Mouse (Mus musculus): ENCODE data around the gene Shmt1. TPM values are rescaled to one million over a fixed set of nuclear protein-coding genes. Genes with fewer than 3 reads are reported as not detected.
"Not testable (repeated sequence)": the region's sequence is repeated elsewhere in the genome, so short reads cannot be mapped to it uniquely, and the experiment has no call there.

Gene Shmt1
- 26.4 and 30.4 TPM in 2 replicates for polyA plus RNA-seq (2012; rRNA removed)
- 33.8 and 35.9 TPM in 2 replicates for polyA plus RNA-seq (2014; fragmentation: Nextera tagmentation; extraction: Ambion mirVana)

DNA sequence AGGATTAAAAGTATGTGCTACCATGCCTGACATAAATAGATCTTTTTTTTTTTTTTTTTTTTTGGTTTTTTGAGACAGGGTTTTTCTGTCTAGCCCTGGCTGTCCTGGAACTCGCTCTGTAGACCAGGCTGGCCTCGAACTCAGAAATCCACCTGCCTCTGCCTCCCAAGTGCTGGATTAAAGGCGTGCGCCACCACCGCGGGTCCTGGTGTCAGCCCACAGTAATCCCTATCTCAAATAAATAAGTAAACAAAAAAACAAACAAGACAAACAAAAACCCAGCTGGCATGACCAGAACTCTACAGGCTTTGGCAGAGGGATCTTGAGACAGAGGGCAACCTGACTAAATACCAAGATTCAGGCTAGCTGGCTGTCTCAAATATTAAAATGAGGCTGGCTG, at the start of gene Shmt1:
Gene Shmt1 (minus strand): TSS at position 101 of the 400 bp plus-strand sequence.
- not testable (repeated sequence) for DNase-seq (ENCODE audit: low spot score); H3K27ac ChIP-seq (replicated peaks; ENCODE audit: low read depth, low read length); H3K9me3 ChIP-seq (ENCODE audit: control insufficient read depth, low read length); ATAC-seq (ENCODE audit: low FRiP score, low read depth); H3K36me3 ChIP-seq (ENCODE audit: control insufficient read depth, insufficient read depth, low read length); H3K27me3 ChIP-seq (ENCODE audit: control insufficient read depth, insufficient read depth, low read length)
- peak within 1 kb of the TSS; percentile 50 for H3K4me3 ChIP-seq (replicated peaks; ENCODE audit: low read length)
- H3K4me2 ChIP-seq (replicated peaks; ENCODE audit: low read depth, low read length, severe bottlenecking) = peak within 1 kb of the TSS; percentile 81
- 28% methylated on average over 6 of the region's 6 CpGs for WGBS
- peak within 1 kb of the TSS; percentile 50 for H3K9ac ChIP-seq (ENCODE audit: low read depth, low read length, severe bottlenecking)
- H3K4me1 ChIP-seq (ENCODE audit: control insufficient read depth, insufficient read depth, low read length) = peaks cover 15% of the 10 kb centered on the region; the same call in 1 of the 2 replicates

- no peak overlapping the region for H3K27ac ChIP-seq (replicated peaks; ENCODE audit: low read depth, low read length)
- no peak for ATAC-seq (ENCODE audit: low FRiP score, low read depth)
- no peak overlapping the region for H3K4me3 ChIP-seq (replicated peaks; ENCODE audit: low read length)
- no peak for TF ChIP-seq POLR2A (IDR thresholded peaks at IDR 0.05; ENCODE audit: borderline replicate concordance, extremely low read depth, insufficient read depth, insufficient read length)
- DNase-seq (ENCODE audit: low spot score) = no peak
- H3K36me3 ChIP-seq (ENCODE audit: control insufficient read depth, insufficient read depth, low read length) = peaks cover 79% of the 10 kb centered on the region
- WGBS = 70% methylated on average over 3 of the region's 3 CpGs
- no peaks in the 10 kb centered on the region for H3K9me3 ChIP-seq (ENCODE audit: control insufficient read depth, low read length)
- H3K9ac ChIP-seq (ENCODE audit: low read depth, low read length, severe bottlenecking) = no peak overlapping the region
- H3K4me1 ChIP-seq (ENCODE audit: control insufficient read depth, insufficient read depth, low read length) = no peaks in the 10 kb centered on the region
- no peak overlapping the region for H3K4me2 ChIP-seq (replicated peaks; ENCODE audit: low read depth, low read length, severe bottlenecking)
- H3K27me3 ChIP-seq (ENCODE audit: control insufficient read depth, insufficient read depth, low read length) = no peaks in the 10 kb centered on the region
Observed at GRCm38 (mm10) chr11:60856587-60856986, 45.1 kb upstream of the Shmt1 start.

- 85% methylated on average over 5 of the region's 5 CpGs for WGBS
- no peak overlapping the region for H3K9ac ChIP-seq (ENCODE audit: low read depth, low read length, severe bottlenecking)
- TF ChIP-seq POLR2A (IDR thresholded peaks at IDR 0.05; ENCODE audit: borderline replicate concordance, extremely low read depth, insufficient read depth, insufficient read length) = no peak
Observed at GRCm38 (mm10) chr11:60845415-60845814, 33.9 kb upstream of the Shmt1 start.

DNA sequence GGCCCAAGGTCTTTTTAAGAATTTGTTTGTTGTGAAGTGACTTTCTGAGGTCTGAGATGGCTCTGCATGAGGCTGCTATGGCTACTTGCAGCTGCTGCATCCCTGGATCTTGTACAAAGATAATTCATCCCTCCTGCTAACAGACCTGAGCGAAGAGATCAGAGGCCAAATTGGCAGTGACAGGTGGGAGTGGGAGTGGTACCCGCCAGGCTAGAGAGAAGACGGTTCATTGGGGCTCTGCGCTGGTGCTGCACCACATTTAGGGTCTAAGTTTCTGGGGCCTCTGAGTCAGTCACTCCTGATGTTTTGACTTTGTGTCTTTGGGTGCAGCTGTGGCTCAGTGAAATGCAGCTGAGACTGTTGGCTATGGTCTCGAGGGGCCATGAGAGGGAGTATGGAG, 31.9 kb upstream of the Shmt1 start:
- Histone ChIP-seq H3K27me3 (ENCODE audit: control insufficient read depth, insufficient read depth, low read length) (no peaks in the 10 kb centered on the region), H3K9ac (ENCODE audit: low read depth, low read length, severe bottlenecking) (no peak overlapping the region), H3K4me2 (replicated peaks; ENCODE audit: low read depth, low read length, severe bottlenecking) (no peak overlapping the region), H3K4me1 (ENCODE audit: control insufficient read depth, insufficient read depth, low read length) (no peaks in the 10 kb centered on the region), H3K9me3 (ENCODE audit: control insufficient read depth, low read length) (no peaks in the 10 kb centered on the region), H3K36me3 (ENCODE audit: control insufficient read depth, insufficient read depth, low read length) (peaks cover 20% of the 10 kb centered on the region), H3K4me3 (replicated peaks; ENCODE audit: low read length) (no peak overlapping the region), H3K27ac (replicated peaks; ENCODE audit: low read depth, low read length) (no peak overlapping the region)
- DNase-seq (ENCODE audit: low spot score) = no peak
- no peak for TF ChIP-seq POLR2A (IDR thresholded peaks at IDR 0.05; ENCODE audit: borderline replicate concordance, extremely low read depth, insufficient read depth, insufficient read length)
- 75% methylated on average over 5 of the region's 5 CpGs for WGBS
- no peak for ATAC-seq (ENCODE audit: low FRiP score, low read depth)

More at GRCm38 (mm10) chr11:60845415-60845814, 33.9 kb upstream of the Shmt1 start:
- no peak overlapping the region for H3K4me2 ChIP-seq (replicated peaks; ENCODE audit: low read depth, low read length, severe bottlenecking)
- no peak overlapping the region for H3K4me3 ChIP-seq (replicated peaks; ENCODE audit: low read length)
- H3K27ac ChIP-seq (replicated peaks; ENCODE audit: low read depth, low read length) = no peak overlapping the region
- peaks cover 36% of the 10 kb centered on the region for H3K36me3 ChIP-seq (ENCODE audit: control insufficient read depth, insufficient read depth, low read length)
- no peak for ATAC-seq (ENCODE audit: low FRiP score, low read depth)
- no peaks in the 10 kb centered on the region for H3K27me3 ChIP-seq (ENCODE audit: control insufficient read depth, insufficient read depth, low read length)
- DNase-seq (ENCODE audit: low spot score) = no peak
- no peaks in the 10 kb centered on the region for H3K4me1 ChIP-seq (ENCODE audit: control insufficient read depth, insufficient read depth, low read length)
- no peaks in the 10 kb centered on the region for H3K9me3 ChIP-seq (ENCODE audit: control insufficient read depth, low read length)

DNA sequence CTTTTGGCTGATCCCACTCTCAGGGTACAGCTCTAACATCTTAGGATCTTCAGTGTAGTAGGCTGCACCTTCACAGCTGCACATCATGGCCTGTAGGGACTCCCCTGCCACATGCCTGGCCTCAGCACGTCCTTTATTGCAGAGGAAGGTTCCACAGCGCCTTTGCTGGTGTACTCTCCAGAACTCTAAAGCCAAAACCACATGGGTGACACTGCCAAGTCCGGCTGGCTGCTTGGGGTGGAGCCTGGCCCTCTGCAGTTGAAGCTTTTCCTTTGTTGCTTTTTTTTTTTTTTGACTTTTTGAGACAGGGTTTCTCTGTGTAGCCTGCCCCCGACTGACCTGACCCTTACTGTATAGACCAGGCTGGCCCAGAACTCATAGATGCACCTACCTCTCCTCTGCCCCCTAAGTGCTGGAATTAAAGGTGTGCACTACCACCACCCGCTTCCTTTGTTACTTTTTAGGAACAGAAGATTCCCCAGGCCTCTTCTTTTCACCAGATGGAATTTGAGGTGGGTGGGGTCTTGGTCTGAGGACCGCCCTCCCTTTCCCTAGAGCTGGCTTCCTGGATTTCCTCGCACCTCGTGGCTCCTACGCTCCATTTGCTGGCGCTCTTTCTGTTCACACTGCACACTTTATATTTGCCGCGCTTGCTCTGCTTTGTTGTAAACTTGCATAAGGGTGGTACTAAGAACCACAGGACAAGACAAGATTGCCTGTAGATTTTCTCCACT, 30.1 kb upstream of the Shmt1 start:
- H3K9me3 ChIP-seq (ENCODE audit: control insufficient read depth, low read length) = no peaks in the 10 kb centered on the region
- no peak overlapping the region for H3K4me3 ChIP-seq (replicated peaks; ENCODE audit: low read length)
- no peak overlapping the region for H3K9ac ChIP-seq (ENCODE audit: low read depth, low read length, severe bottlenecking)
- no peak overlapping the region for H3K27ac ChIP-seq (replicated peaks; ENCODE audit: low read depth, low read length)
- no peaks in the 10 kb centered on the region for H3K4me1 ChIP-seq (ENCODE audit: control insufficient read depth, insufficient read depth, low read length)
- no peaks in the 10 kb centered on the region for H3K27me3 ChIP-seq (ENCODE audit: control insufficient read depth, insufficient read depth, low read length)
- no peak for TF ChIP-seq POLR2A (IDR thresholded peaks at IDR 0.05; ENCODE audit: borderline replicate concordance, extremely low read depth, insufficient read depth, insufficient read length)
- DNase-seq (ENCODE audit: low spot score) = no peak
- H3K36me3 ChIP-seq (ENCODE audit: control insufficient read depth, insufficient read depth, low read length) = peaks cover 10% of the 10 kb centered on the region
- no peak for ATAC-seq (ENCODE audit: low FRiP score, low read depth)
- 77% methylated on average over 12 of the region's 12 CpGs for WGBS
- H3K4me2 ChIP-seq (replicated peaks; ENCODE audit: low read depth, low read length, severe bottlenecking) = no peak overlapping the region

Measured in limb, embryonic 14.5 days (tissue).